Mouse (Mus musculus): ENCODE measurements around the gene Adam21. TPM values are rescaled to one million over a fixed set of nuclear protein-coding genes. Genes with fewer than 3 reads are reported as not detected.

Adam21 gene
- total RNA-seq (2014; rRNA removed; ENCODE audit: low replicate concordance) (0.04 TPM in 1 of 2 replicates, not detected in the other), polyA plus RNA-seq (2015; fragmentation: Nextera tagmentation; extraction: Ambion mirVana) (0.04 TPM in 1 of 2 replicates, not detected in the other)

DNA sequence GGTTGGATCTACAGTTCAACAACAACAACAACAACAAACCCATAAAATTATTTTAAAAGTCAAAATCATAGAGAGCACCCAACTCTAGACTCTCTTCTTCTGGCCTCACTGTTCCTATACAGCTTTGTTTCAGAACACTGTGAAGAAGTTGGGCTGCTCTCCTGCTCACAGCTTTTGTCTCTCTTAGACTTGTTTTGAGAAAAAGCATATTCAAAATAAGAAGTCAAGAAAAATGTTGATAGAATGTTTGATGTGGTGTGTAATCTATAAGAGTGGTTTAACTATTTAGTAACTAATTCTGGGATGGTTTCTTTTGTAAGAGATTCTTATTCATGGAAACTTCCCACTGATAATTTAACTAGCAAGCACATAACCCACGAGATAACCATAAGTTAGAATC, at the start of gene Adam21:
TSS of gene Adam21 (minus strand) at position 101 of the 400 bp plus-strand sequence.
- no peak within 1 kb of the TSS for H3K4me3 ChIP-seq (ENCODE audit: low read depth, low read length)
- 90% methylated on average over 1 of the region's 1 CpGs for WGBS
- H3K27me3 ChIP-seq (ENCODE audit: control insufficient read depth, insufficient read depth, low read length), result no peaks in the 10 kb centered on the region
- no peaks in the 10 kb centered on the region for H3K4me1 ChIP-seq (ENCODE audit: control insufficient read depth, insufficient read depth)
- H3K9me3 ChIP-seq (replicated peaks; ENCODE audit: control insufficient read depth, low read length), result no peaks in the 10 kb centered on the region
- no peak within 1 kb of the TSS for H3K27ac ChIP-seq (ENCODE audit: low read depth)
- no peak for DNase-seq (ENCODE audit: low spot score)
- no peak for ATAC-seq (ENCODE audit: insufficient read depth, low read depth)
- H3K4me2 ChIP-seq (ENCODE audit: low read depth, low read length), result no peak within 1 kb of the TSS
- H3K9ac ChIP-seq (replicated peaks; ENCODE audit: low read depth, low read length), result no peak within 1 kb of the TSS
- no peak for TF ChIP-seq CTCF (IDR thresholded peaks at IDR 0.05; ENCODE audit: low read depth)
- no peak for TF ChIP-seq EP300 (IDR thresholded peaks at IDR 0.05; ENCODE audit: low read depth)
- no peaks in the 10 kb centered on the region; the same call in 1 of the 2 replicates for H3K36me3 ChIP-seq (replicated peaks; ENCODE audit: control insufficient read depth, insufficient read depth, low read length)

DNA sequence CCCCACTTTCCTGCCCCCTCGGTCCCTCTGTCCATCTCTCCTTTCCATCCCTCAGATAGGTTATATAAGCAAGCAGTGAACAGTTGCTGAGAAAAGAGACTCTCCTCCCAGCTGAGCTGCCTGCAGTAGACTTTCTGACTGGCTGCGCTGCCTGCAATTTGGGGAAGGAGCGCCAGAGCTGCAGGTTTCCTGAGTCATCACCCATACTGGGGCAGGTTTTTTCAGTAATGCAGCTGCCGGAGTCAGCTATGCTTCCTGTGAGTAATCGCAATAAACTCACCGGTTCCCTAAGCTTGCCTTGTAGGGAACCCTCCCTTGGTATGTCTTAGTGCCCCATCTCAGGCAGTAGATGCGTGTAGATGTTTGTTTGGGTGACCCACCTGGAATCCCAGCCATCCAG, 48.7 kb upstream of the Adam21 start:
- H3K4me3 ChIP-seq (ENCODE audit: low read depth, low read length), result no peak overlapping the region
- WGBS, result 64% methylated on average over 7 of the region's 7 CpGs
- DNase-seq (ENCODE audit: low spot score), result no peak

DNA sequence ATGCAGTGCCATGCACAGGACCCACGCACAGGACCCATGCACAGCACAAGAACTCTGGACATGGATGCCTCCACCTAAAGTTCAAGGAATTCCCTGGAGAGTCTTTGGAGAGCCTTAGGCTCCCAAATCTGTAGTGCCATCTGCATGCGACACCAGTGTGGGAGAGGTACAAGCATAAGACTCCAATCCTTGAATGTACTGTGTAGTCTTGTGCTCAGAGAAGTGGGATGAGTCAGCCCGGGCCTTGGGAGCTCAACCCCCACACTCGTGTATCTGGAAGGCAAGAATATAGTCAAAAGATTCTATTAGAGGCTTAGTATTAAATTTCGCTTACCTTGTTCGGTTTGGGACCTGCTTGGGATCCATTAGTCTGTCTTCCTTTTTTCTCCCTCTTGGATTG, 47.5 kb upstream of the Adam21 start:
- WGBS, result 76% methylated on average over 6 of the region's 6 CpGs
- H3K4me2 ChIP-seq (ENCODE audit: low read depth, low read length), result no peak overlapping the region
- ATAC-seq (ENCODE audit: insufficient read depth, low read depth), result no peak
- no peak overlapping the region for H3K4me3 ChIP-seq (ENCODE audit: low read depth, low read length)
- no peak for DNase-seq (ENCODE audit: low spot score)
- no peaks in the 10 kb centered on the region for H3K27me3 ChIP-seq (ENCODE audit: control insufficient read depth, insufficient read depth, low read length)
- no peak overlapping the region for H3K27ac ChIP-seq (ENCODE audit: low read depth)
- H3K9ac ChIP-seq (replicated peaks; ENCODE audit: low read depth, low read length), result no peak overlapping the region
- no peak for TF ChIP-seq EP300 (IDR thresholded peaks at IDR 0.05; ENCODE audit: low read depth)
- no peak for TF ChIP-seq CTCF (IDR thresholded peaks at IDR 0.05; ENCODE audit: low read depth)
- no peaks in the 10 kb centered on the region for H3K36me3 ChIP-seq (replicated peaks; ENCODE audit: control insufficient read depth, insufficient read depth, low read length)
- no peaks in the 10 kb centered on the region for H3K4me1 ChIP-seq (ENCODE audit: control insufficient read depth, insufficient read depth)
- H3K9me3 ChIP-seq (replicated peaks; ENCODE audit: control insufficient read depth, low read length), result no peaks in the 10 kb centered on the region

More for the DNA sequence above, 48.7 kb upstream of the Adam21 start:
- Histone ChIP-seq H3K4me1 (ENCODE audit: control insufficient read depth, insufficient read depth) (no peaks in the 10 kb centered on the region), H3K9ac (replicated peaks; ENCODE audit: low read depth, low read length) (no peak overlapping the region), H3K27me3 (ENCODE audit: control insufficient read depth, insufficient read depth, low read length) (no peaks in the 10 kb centered on the region), H3K36me3 (replicated peaks; ENCODE audit: control insufficient read depth, insufficient read depth, low read length) (no peaks in the 10 kb centered on the region), H3K4me2 (ENCODE audit: low read depth, low read length) (no peak overlapping the region), H3K9me3 (replicated peaks; ENCODE audit: control insufficient read depth, low read length) (no peaks in the 10 kb centered on the region), H3K27ac (ENCODE audit: low read depth) (no peak overlapping the region)
- TF ChIP-seq EP300 (IDR thresholded peaks at IDR 0.05; ENCODE audit: low read depth), result no peak
- no peak for TF ChIP-seq CTCF (IDR thresholded peaks at IDR 0.05; ENCODE audit: low read depth)
- ATAC-seq (ENCODE audit: insufficient read depth, low read depth), result no peak

- H3K4me1 ChIP-seq (ENCODE audit: control insufficient read depth, insufficient read depth), result no peaks in the 10 kb centered on the region
- no peak overlapping the region for H3K4me2 ChIP-seq (ENCODE audit: low read depth, low read length)
- DNase-seq (ENCODE audit: low spot score), result no peak
- H3K9me3 ChIP-seq (replicated peaks; ENCODE audit: control insufficient read depth, low read length), result no peaks in the 10 kb centered on the region
- H3K27ac ChIP-seq (ENCODE audit: low read depth), result no peak overlapping the region
- H3K27me3 ChIP-seq (ENCODE audit: control insufficient read depth, insufficient read depth, low read length), result no peaks in the 10 kb centered on the region
- TF ChIP-seq CTCF (IDR thresholded peaks at IDR 0.05; ENCODE audit: low read depth) (no peak), EP300 (IDR thresholded peaks at IDR 0.05; ENCODE audit: low read depth) (no peak)
- H3K4me3 ChIP-seq (ENCODE audit: low read depth, low read length), result no peak overlapping the region
- H3K36me3 ChIP-seq (replicated peaks; ENCODE audit: control insufficient read depth, insufficient read depth, low read length), result no peaks in the 10 kb centered on the region
- no peak for ATAC-seq (ENCODE audit: insufficient read depth, low read depth)
- no peak overlapping the region for H3K9ac ChIP-seq (replicated peaks; ENCODE audit: low read depth, low read length)
Observed at GRCm38 (mm10) chr12:81609445-81609844, 41.2 kb upstream of the Adam21 start.

- Histone ChIP-seq H3K4me3 (ENCODE audit: low read depth, low read length) (no peak overlapping the region), H3K9ac (replicated peaks; ENCODE audit: low read depth, low read length) (no peak overlapping the region), H3K9me3 (replicated peaks; ENCODE audit: control insufficient read depth, low read length) (no peaks in the 10 kb centered on the region), H3K4me1 (ENCODE audit: control insufficient read depth, insufficient read depth) (no peaks in the 10 kb centered on the region), H3K27ac (ENCODE audit: low read depth) (no peak overlapping the region), H3K36me3 (replicated peaks; ENCODE audit: control insufficient read depth, insufficient read depth, low read length) (no peaks in the 10 kb centered on the region), H3K27me3 (ENCODE audit: control insufficient read depth, insufficient read depth, low read length) (0 out of 2 replicates have a peak, but pooled peaks cover 3% of the 10 kb centered on the region), H3K4me2 (ENCODE audit: low read depth, low read length) (no peak overlapping the region)
- TF ChIP-seq CTCF (IDR thresholded peaks at IDR 0.05; ENCODE audit: low read depth), result no peak
- no peak for TF ChIP-seq EP300 (IDR thresholded peaks at IDR 0.05; ENCODE audit: low read depth)
- no peak for ATAC-seq (ENCODE audit: insufficient read depth, low read depth)
- DNase-seq (ENCODE audit: low spot score), result no peak
- WGBS, result 42% methylated on average over 5 of the region's 5 CpGs
Observed at GRCm38 (mm10) chr12:81604995-81605784, 36.9 kb upstream of the Adam21 start.
